In the genomic region with DNA sequence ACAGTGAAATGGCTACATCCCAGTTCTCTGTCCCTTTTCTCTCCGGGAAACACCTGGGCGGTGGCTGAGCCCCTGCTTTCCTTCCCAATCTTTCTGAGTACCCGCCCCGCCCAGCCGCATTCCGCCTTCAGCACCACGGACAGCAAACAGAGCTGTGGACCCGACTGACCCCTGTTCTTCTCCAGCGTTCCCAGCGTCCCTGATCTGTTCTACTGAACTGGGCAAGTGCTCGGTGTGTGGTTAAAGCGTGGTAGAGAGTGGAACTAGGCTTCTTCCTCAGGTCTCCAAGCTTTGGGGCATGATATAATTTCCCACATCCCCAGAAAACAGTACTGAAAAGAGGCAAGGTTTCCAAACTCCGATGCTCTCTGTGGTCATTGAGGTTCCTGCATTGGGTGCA, we compare ENCODE assay signal across 8 mouse cellular contexts. TPM values are rescaled to one million over a fixed set of nuclear protein-coding genes. Genes with fewer than 3 reads are reported as not detected.
DNase-seq lines count a peak whose midpoint lies in the region; ATAC-seq lines count a peak whose summit lies in the region.

No protein-coding gene starts in this region.

- peak overlapping the region; percentile 74 for H3K4me3 ChIP-seq in heart, embryonic 10.5 days
- H3K4me3 ChIP-seq in kidney, embryonic 15.5 days (replicated peaks) = peak overlapping the region; percentile 63

- peak; percentile 77 for DNase-seq in kidney, adult 18-20 months
- DNase-seq in kidney, adult 11 months = no peak
- DNase-seq in brain, adult 2 months (ENCODE audit: low read depth, low spot score) = peak; percentile 19
- DNase-seq in heart, embryonic 10.5 days (ENCODE audit: low spot score) = peak; percentile 89
- peak; percentile 76 for DNase-seq in lung, postnatal 14 days
- DNase-seq in splenic B cell, adult 2 months (ENCODE audit: low read depth, low spot score) = peak; percentile 37
- DNase-seq in right cerebral cortex, postnatal 10 days (ENCODE audit: low spot score in 2 of 2) = no peak

- no peak overlapping the region for H3K27ac ChIP-seq in heart, embryonic 10.5 days
- H3K27ac ChIP-seq in kidney, embryonic 15.5 days = no peak overlapping the region

- H3K27me3 ChIP-seq in heart, embryonic 10.5 days (ENCODE audit: insufficient read depth, poor library complexity, severe bottlenecking) = peaks cover 30% of the 10 kb centered on the region
- peaks cover 18% of the 10 kb centered on the region for H3K27me3 ChIP-seq in kidney, embryonic 15.5 days
- no peaks in the 10 kb centered on the region for H3K27me3 ChIP-seq in splenic B cell, adult 2 months (ENCODE audit: control insufficient read depth, insufficient read depth, low read length, poor library complexity, severe bottlenecking)

- peaks cover 24% of the 10 kb centered on the region for H3K4me1 ChIP-seq in heart, embryonic 10.5 days
- H3K4me1 ChIP-seq in kidney, embryonic 15.5 days = peaks cover 23% of the 10 kb centered on the region

- no peak overlapping the region for H3K9ac ChIP-seq in kidney, embryonic 15.5 days

- WGBS in heart, embryonic 10.5 days = 2% methylated on average over 13 of the region's 13 CpGs
- WGBS in kidney, embryonic 15.5 days = 2% methylated on average over 13 of the region's 13 CpGs

- no peaks in the 10 kb centered on the region for H3K9me3 ChIP-seq in heart, embryonic 10.5 days
- no peaks in the 10 kb centered on the region for H3K9me3 ChIP-seq in kidney, embryonic 15.5 days (replicated peaks)

- ATAC-seq in kidney, embryonic 15.5 days (replicated peaks; ENCODE audit: low FRiP score) = no peak

- H3K4me2 ChIP-seq in kidney, embryonic 15.5 days = peak overlapping the region; percentile 100

- no peaks in the 10 kb centered on the region for H3K36me3 ChIP-seq in heart, embryonic 10.5 days
- H3K36me3 ChIP-seq in kidney, embryonic 15.5 days = no peaks in the 10 kb centered on the region
- no peaks in the 10 kb centered on the region for H3K36me3 ChIP-seq in splenic B cell, adult 2 months (ENCODE audit: control insufficient read depth, insufficient read depth, low read length, poor library complexity, severe bottlenecking)

RNA-seq across cellular contexts. Expression of a gene that starts 0.8 kb away (rescaled TPM):
- polyA plus RNA-seq in heart, embryonic 10.5 days (2016; fragmentation: Nextera tagmentation; extraction: Ambion mirVana) = 0.77 and 0.85 TPM in 2 replicates
- 1.6 and 3.1 TPM in 2 replicates for polyA plus RNA-seq in kidney, embryonic 15.5 days (2015; fragmentation: Nextera tagmentation; extraction: Ambion mirVana)

RNA-seq across cellular contexts. Expression of a gene that starts 5.4 kb away (rescaled TPM):
- polyA plus RNA-seq in heart, embryonic 10.5 days (2016; fragmentation: Nextera tagmentation; extraction: Ambion mirVana) = 18.4 and 32.2 TPM in 2 replicates
- 28.4 and 32.0 TPM in 2 replicates for polyA plus RNA-seq in kidney, embryonic 15.5 days (2015; fragmentation: Nextera tagmentation; extraction: Ambion mirVana)

RNA-seq across cellular contexts. Expression of a gene that starts 18.1 kb away (rescaled TPM):
- polyA plus RNA-seq in heart, embryonic 10.5 days (2016; fragmentation: Nextera tagmentation; extraction: Ambion mirVana) = 104 and 115 TPM in 2 replicates
- 122 and 133 TPM in 2 replicates for polyA plus RNA-seq in kidney, embryonic 15.5 days (2015; fragmentation: Nextera tagmentation; extraction: Ambion mirVana)

RNA-seq across cellular contexts. Expression of a gene that starts 23.3 kb away (rescaled TPM):
- 12.4 and 14.7 TPM in 2 replicates for polyA plus RNA-seq in heart, embryonic 10.5 days (2016; fragmentation: Nextera tagmentation; extraction: Ambion mirVana)
- 2.3 and 5.5 TPM in 2 replicates for polyA plus RNA-seq in kidney, embryonic 15.5 days (2015; fragmentation: Nextera tagmentation; extraction: Ambion mirVana)

RNA-seq across cellular contexts. Expression of a gene that starts 23.7 kb away (rescaled TPM):
- 16.4 and 21.0 TPM in 2 replicates for polyA plus RNA-seq in heart, embryonic 10.5 days (2016; fragmentation: Nextera tagmentation; extraction: Ambion mirVana)
- 37.1 and 50.4 TPM in 2 replicates for polyA plus RNA-seq in kidney, embryonic 15.5 days (2015; fragmentation: Nextera tagmentation; extraction: Ambion mirVana)

Comparison
In these comparisons a context has a peak if more than half of its experiments do, and no peak if none do; other contexts are left out.
1. DNase-seq: peak in kidney, adult 18-20 months (single experiment), brain, adult 2 months (single experiment), heart, embryonic 10.5 days (single experiment), lung, postnatal 14 days (single experiment) and splenic B cell, adult 2 months (single experiment); none in kidney, adult 11 months (single experiment) and right cerebral cortex, postnatal 10 days (0 of 2).